Mouse (Mus musculus) midbrain, embryonic 16.5 days (tissue): Measurements from ENCODE around the gene Lipi. TPM values are rescaled to one million over a fixed set of nuclear protein-coding genes. Genes with fewer than 3 reads are reported as not detected.

ENCODE experiments used
- ATAC-seq: fragments of 200-750 bp; cut with Nextera tagmentation; 2 replicates; pipeline ENCODE4 v1.8.0; 2017; ENCODE audit warnings: moderate TSS enrichment
- H3K27ac ChIP-seq: fragments of 300-500 bp; sonication (generic); 2 replicates; pipeline ENCODE4 v1.5.1; 2014; ENCODE audit warnings: mild to moderate bottlenecking, low read length, mixed read lengths
- H3K27me3 ChIP-seq: fragments of 300-500 bp; sonication (generic); 2 replicates; pipeline ENCODE4 v1.6.1; 2014; ENCODE audit warnings: low read depth, low read length, mixed read lengths; ENCODE audit not compliant: control insufficient read depth, insufficient read depth
- H3K36me3 ChIP-seq: fragments of 300-500 bp; sonication (generic); 2 replicates; pipeline ENCODE4 v1.6.1; 2014; ENCODE audit warnings: mild to moderate bottlenecking, low read length, moderate library complexity, mixed read lengths; ENCODE audit not compliant: control insufficient read depth, insufficient read depth
- H3K4me1 ChIP-seq: fragments of 300-500 bp; sonication (generic); 2 replicates; pipeline ENCODE4 v1.6.1; 2014; ENCODE audit warnings: mild to moderate bottlenecking, low read length, mixed read lengths; ENCODE audit not compliant: control insufficient read depth, insufficient read depth
- H3K4me2 ChIP-seq: fragments of 300-500 bp; sonication (generic); 2 replicates; pipeline ENCODE4 v1.6.1; 2014; ENCODE audit warnings: mild to moderate bottlenecking, low read length, mixed read lengths
- H3K4me3 ChIP-seq: fragments of 300-500 bp; sonication (generic); 2 replicates; pipeline ENCODE4 v1.5.1; 2014; ENCODE audit warnings: low read depth, mild to moderate bottlenecking, low read length, moderate library complexity, mixed read lengths
- H3K9ac ChIP-seq: fragments of 300-500 bp; sonication (generic); 2 replicates; pipeline ENCODE4 v1.6.1; 2014; ENCODE audit warnings: low read depth, low read length, mixed read lengths
- H3K9me3 ChIP-seq: fragments of 300-500 bp; sonication (generic); replicated peaks from 2 replicates; pipeline ENCODE4 v1.6.1; 2014; ENCODE audit warnings: mild to moderate bottlenecking, low read length, mixed read lengths; ENCODE audit not compliant: control insufficient read depth, poor library complexity, severe bottlenecking
- WGBS: fragments of 180-500 bp; shearing (Covaris S2); extraction: QIAGEN DNeasy Blood & Tissue Kit; methylation state at CpG from one replicate; pipeline ENCODE4 v1.1.7; 2014; 5-methylcytosine and 5-hydroxymethylcytosine counted together
- polyA plus RNA-seq: library from polyadenylated mRNA; unstranded; fragments of >200 nt; fragmentation: Nextera tagmentation; extraction: Ambion mirVana; gene quantifications from 2 replicates; pipeline ENCODE4 v1.2.1, GENCODE M21; 2015

Lipi gene
- polyA plus RNA-seq, 1 experiment from 2014 or later = not detected

- Histone ChIP-seq H3K4me3 (no peak overlapping the region), H3K27ac (no peak overlapping the region), H3K4me1 (no peaks in the 10 kb centered on the region), H3K9me3 (no peaks in the 10 kb centered on the region), H3K27me3 (no peaks in the 10 kb centered on the region), H3K4me2 (no peak overlapping the region), H3K36me3 (no peaks in the 10 kb centered on the region), H3K9ac (no peak overlapping the region)
- WGBS = 95% methylated on average over 2 of the region's 2 CpGs
- no peak for ATAC-seq
Measured at GRCm38 (mm10) chr16:75562910-75563309, 23.0 kb downstream of the Lipi start.

- Histone ChIP-seq H3K4me3 (no peak overlapping the region), H3K9me3 (no peaks in the 10 kb centered on the region), H3K4me2 (no peak overlapping the region), H3K27ac (no peak overlapping the region), H3K4me1 (no peaks in the 10 kb centered on the region), H3K36me3 (no peaks in the 10 kb centered on the region), H3K27me3 (no peaks in the 10 kb centered on the region), H3K9ac (no peak overlapping the region)
- 71% methylated on average over 1 of the region's 1 CpGs for WGBS
- ATAC-seq = no peak
Measured at GRCm38 (mm10) chr16:75545310-75545709, 40.6 kb downstream of the Lipi start.

DNA sequence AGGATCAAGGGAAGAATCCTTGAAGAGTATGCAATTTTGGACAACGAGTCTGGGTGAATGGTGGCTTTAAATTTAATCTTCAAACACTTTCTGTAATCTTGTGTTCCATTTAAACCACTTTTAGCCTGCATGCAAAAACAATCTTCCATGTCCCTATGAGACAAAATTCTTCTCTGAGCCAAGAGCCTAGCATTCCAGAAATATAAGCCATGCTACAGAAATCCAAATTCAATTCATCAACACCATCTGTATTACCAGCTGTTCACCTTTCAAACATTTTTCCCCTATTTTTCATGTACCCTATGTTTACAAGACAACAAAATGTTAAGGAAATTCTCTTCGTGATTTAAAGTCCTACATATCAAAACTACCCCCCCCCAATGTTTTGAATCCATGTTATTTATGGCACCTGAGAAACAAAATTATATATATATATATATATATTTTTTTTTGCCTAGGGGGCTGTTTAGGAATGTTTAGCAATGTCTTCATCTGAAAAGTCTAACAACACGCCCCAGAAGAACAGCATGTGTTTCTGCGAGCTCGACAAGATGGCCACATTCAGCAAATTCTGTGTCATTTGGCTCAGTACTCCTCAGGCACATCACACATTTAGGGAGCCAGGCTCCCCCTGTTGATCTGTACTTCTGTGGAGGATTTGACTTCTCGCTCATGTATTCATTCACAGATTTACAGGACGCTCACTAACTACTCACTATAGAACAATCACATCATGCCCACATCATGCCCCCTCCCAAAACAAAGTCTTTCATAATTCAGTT lies 47.9 kb downstream of the Lipi start:
- Histone ChIP-seq H3K27me3 (no peaks in the 10 kb centered on the region), H3K9ac (no peak overlapping the region), H3K4me1 (no peaks in the 10 kb centered on the region), H3K36me3 (no peaks in the 10 kb centered on the region), H3K27ac (no peak overlapping the region), H3K9me3 (0 out of 2 replicates have a peak, but pooled peaks cover 2% of the 10 kb centered on the region), H3K4me2 (no peak overlapping the region), H3K4me3 (no peak overlapping the region)
- 86% methylated on average over 7 of the region's 7 CpGs for WGBS
- ATAC-seq = no peak

GRCm38 (mm10) chr16:75531705-75532104 lies 54.2 kb downstream of the Lipi start:
- H3K9me3 ChIP-seq = 0 out of 2 replicates have a peak, but pooled peaks cover 2% of the 10 kb centered on the region
- no peak overlapping the region for H3K4me3 ChIP-seq
- ATAC-seq = no peak
- no peak overlapping the region for H3K27ac ChIP-seq
- WGBS = 28% methylated on average over 1 of the region's 1 CpGs
- no peak overlapping the region for H3K4me2 ChIP-seq
- H3K9ac ChIP-seq = no peak overlapping the region
- H3K36me3 ChIP-seq = no peaks in the 10 kb centered on the region
- no peaks in the 10 kb centered on the region for H3K27me3 ChIP-seq
- no peaks in the 10 kb centered on the region for H3K4me1 ChIP-seq

DNA sequence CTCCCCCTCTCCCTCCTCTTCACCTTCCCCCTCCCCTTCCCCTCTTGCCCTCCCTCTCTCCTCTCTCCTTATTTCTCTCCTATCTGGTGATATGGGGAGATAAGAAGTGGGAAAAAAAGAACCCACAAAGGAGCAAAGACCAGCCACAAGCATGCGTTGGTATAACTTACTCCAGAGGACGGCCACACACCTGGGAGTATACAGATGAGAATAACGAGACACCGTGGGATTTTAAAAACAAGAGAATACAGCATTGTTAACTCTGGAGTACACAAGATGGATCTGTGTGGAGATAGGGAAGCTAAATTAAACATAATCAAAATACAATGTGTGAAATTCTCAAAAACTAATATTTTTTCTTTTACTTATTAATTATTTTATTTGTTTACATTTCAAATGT lies 89.3 kb downstream of the Lipi start:
- H3K9ac ChIP-seq = no peak overlapping the region
- ATAC-seq = no peak
- H3K4me3 ChIP-seq = no peak overlapping the region
- H3K27me3 ChIP-seq = no peaks in the 10 kb centered on the region
- H3K4me1 ChIP-seq = no peaks in the 10 kb centered on the region
- no peak overlapping the region for H3K27ac ChIP-seq
- no peaks in the 10 kb centered on the region for H3K9me3 ChIP-seq
- 90% methylated on average over 4 of the region's 4 CpGs for WGBS
- no peaks in the 10 kb centered on the region for H3K36me3 ChIP-seq
- H3K4me2 ChIP-seq = no peak overlapping the region

Other genes starting within 250 kb of the Lipi start
- 3.1 TPM in 2 replicates for gene Rbm11, start 6.8 kb upstream of the Lipi start, polyA plus RNA-seq
- gene Hspa13, start 181.0 kb upstream of the Lipi start, polyA plus RNA-seq = 45.5 and 47.4 TPM in 2 replicates